Mouse (Mus musculus): ENCODE data around the gene Tnpo2. TPM values are rescaled to one million over a fixed set of nuclear protein-coding genes. Genes with fewer than 3 reads are reported as not detected.
A peak's percentile ranks its signal among the peaks of the same experiment; 100 is the strongest.

Tnpo2 gene
- total RNA-seq, 2 experiments from 2014 or later, result 13.2 to 17.7 TPM

- peak; percentile 95 for ATAC-seq (ENCODE audit: poor library complexity, severe bottlenecking)
These were observed 35.0 kb downstream of the Tnpo2 start, which contains the start of gene Dhps for GRCm38 (mm10) chr8:85071514-85072281. Gene Dhps (plus strand): TSS chr8:85071757.

DNA sequence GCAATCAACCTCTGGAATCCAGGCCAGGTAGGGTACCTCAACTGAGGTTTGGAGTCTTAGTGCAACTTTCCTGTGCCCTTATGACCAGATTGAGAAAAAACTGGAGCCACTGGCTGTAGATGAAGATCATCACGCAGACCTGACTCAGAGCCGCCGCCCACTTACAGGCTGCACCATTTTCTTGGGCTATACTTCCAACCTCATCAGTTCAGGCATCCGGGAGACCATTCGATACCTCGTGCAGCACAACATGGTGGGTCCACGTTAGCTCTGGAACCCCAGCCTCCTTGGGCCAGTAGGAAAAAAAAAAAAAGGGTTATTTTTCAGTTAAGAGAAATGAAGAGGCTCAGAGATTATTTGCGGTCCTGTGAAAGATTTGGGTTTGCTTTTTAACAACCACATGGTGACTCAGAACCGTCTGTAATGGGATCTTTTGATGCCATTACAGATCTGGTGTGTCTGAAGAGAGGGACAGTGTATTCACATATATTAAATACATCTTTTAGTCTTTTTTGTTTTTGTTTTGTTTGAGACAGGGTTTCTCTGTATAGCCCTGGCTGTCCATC, 35.7 kb downstream of the Tnpo2 start:
- no peak for ATAC-seq (ENCODE audit: poor library complexity, severe bottlenecking)

DNA sequence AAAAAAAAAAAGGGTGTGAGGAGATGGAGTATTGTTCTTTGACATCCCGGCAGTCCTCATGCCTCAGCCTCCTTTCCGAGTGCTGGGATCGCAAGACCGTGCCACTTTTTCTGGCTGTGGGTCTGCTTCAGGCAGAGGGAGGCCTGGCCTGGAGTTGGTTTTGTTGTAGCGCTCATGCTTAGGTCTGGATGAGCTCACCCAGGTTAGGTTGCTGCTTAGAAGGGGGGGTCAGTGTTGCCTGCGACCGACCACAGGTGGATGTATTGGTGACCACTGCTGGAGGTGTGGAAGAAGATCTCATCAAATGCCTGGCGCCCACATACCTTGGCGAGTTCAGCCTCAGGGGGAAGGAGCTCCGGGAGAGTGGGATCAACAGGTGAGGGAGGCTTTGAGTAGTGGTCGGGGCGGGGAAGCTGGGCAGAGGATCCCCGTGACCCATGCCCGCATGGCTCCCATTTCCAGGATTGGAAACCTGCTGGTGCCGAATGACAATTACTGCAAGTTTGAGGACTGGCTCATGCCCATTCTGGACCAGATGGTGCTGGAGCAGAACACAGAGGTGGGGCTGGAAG, 36.4 kb downstream of the Tnpo2 start:
- ATAC-seq (ENCODE audit: poor library complexity, severe bottlenecking), result no peak

GRCm38 (mm10) chr8:85074167-85074566, 37.5 kb downstream of the Tnpo2 start:
- no peak for ATAC-seq (ENCODE audit: poor library complexity, severe bottlenecking)

DNA sequence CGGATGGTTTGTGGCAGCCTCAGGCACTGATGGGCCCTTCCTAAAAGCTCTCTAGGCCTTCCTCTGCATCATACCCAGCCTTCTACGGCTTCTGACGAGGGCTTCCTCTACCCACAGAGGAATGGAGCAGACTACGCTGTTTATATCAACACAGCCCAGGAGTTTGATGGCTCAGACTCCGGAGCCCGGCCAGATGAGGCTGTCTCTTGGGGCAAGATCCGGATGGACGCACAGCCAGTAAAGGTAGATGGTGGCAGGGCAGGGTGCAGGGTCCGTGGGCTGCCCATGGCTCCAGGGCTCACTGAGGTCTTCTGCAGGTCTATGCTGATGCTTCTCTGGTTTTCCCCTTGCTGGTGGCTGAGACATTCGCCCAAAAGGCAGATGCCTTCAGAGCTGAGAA, 37.9 kb downstream of the Tnpo2 start:
- ATAC-seq (ENCODE audit: poor library complexity, severe bottlenecking), result no peak

- no peak for ATAC-seq (ENCODE audit: poor library complexity, severe bottlenecking)
These were observed 39.3 kb downstream of the Tnpo2 start for GRCm38 (mm10) chr8:85076001-85076400.

DNA sequence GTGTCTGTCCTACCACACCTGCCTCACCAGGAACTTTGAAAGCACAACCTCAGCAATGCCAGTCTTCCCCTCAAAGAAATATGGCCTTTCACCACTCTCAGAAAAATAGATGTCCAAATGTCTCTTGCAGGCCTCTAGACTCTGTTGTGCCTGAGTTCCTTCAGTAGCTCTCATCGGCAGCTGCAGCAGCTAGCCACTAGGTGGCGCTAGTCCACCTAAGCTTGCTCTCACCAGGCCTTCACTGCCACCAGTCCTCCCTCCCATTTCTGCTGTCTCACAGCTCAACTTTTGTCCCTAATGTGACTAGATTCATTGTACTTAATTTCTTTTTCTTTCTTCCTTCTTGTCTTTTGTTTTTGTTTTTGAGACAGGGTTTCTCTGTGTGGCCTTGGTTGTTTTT, 40.3 kb downstream of the Tnpo2 start:
- ATAC-seq (ENCODE audit: poor library complexity, severe bottlenecking), result peak; percentile 59

DNA sequence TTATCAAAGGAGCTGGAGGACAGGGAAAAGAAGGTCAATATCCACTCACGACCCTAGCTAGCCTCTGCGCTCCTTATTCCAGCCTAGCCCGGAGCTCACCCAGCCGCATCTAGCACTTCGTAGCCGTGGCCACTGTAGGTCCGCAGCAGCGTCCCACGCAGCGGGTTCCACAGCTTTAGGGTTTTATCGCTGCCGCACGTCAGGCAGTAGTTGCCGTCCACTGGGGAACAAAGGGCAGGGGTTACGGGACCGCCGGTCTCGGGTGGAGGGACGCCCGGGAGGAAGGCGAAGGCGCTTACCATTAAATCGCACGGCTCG, 43.5 kb downstream of the Tnpo2 start:
- no peak for ATAC-seq (ENCODE audit: poor library complexity, severe bottlenecking)

DNA sequence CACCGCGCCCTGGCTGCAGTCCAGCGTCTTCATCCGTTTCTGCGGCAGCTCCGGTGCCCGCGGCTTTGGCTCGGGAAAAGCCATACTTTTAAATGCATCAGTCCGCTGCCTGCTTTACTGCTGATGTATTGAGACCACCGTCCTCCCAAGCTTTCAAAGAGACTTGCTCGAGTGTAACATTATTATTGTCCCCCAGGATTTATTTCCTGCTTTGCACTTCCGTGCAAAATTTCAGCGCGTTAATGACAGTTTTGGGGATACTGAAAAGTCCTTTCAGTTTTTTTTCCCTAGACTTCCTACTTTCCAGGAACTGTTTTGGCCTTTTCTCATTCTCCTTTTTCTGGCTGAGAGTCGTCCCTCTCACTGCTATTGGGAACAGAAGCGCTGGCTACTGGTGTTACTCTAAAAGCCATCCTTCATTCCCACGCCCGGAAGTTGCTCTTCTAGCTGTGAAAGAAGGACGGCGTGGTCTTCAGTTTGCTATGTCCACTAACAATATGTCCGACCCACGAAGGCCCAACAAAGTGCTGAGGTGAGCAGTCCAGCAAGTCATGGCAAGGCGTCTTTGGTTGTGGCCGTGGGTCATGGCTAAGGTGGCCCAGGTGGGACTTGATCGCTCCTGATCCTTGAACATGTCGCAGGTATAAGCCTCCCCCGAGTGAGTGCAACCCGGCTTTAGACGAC, 44.0 kb downstream of the Tnpo2 start, which contains the start of gene Wdr83os:
Wdr83os (plus strand) TSS at position 209 of the 684 bp plus-strand sequence.
- ATAC-seq (ENCODE audit: poor library complexity, severe bottlenecking), result peak; percentile 24

DNA sequence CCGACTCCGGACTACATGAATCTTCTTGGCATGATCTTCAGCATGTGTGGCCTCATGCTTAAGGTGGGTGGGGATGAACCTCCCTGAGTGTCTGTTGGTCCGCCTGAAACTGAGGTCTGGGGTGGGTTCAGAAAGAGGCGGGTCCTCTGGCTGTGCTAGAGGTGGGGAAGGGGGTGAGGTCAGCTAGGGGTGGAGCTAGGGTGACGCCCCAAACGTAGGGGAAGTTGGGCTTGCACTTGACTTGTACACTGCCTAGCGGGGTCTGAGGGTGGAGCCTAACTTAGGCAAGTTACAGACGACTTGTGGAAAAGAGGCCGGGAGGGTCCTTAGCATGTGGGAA, 44.5 kb downstream of the Tnpo2 start, which contains the start of gene Wdr83:
Wdr83 (minus strand) TSS at position 91 of the 340 bp plus-strand sequence.
- peak; percentile 60 for ATAC-seq (ENCODE audit: poor library complexity, severe bottlenecking)

GRCm38 (mm10) chr8:85082169-85082568, 45.5 kb downstream of the Tnpo2 start:
- ATAC-seq (ENCODE audit: poor library complexity, severe bottlenecking), result peak; percentile 17

DNA sequence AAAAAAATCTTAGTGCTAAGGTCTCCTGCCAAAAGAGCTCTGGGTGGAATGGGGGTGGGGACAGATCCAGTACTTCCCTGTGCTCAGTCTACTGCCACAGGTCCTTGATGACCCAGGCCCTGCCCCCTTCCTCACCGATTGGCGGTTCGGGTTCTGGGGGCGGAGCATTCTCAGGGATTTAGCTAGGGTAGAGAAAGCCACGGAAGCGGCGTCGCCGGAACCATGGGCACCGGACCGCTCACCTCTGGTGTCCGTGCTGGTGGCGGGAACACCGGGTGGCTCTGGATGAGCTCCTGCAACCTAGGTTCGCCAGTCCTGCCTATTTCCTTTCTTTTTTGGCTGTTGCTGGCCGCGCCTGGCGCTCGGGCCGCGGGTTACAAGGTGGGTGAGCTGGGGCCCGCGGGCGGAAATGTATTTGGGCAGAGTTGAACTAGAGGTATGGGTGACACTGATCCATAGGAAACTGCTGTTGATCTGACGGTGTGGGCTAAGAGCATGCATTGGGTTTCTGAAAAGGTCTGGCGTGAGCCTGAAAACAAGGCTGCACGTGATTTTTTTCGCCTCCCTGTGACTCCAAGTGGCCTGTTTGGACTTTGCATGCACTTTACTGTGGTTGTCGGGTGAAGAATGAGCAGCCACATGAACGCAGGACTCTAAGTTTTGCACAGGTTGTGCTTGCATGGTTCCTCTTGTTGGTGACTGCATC, 46.5 kb downstream of the Tnpo2 start, which contains the start of gene Man2b1:
Man2b1 (plus strand) TSS at position 163 of the 706 bp plus-strand sequence.
- peak; percentile 70 for ATAC-seq (ENCODE audit: poor library complexity, severe bottlenecking)

DNA sequence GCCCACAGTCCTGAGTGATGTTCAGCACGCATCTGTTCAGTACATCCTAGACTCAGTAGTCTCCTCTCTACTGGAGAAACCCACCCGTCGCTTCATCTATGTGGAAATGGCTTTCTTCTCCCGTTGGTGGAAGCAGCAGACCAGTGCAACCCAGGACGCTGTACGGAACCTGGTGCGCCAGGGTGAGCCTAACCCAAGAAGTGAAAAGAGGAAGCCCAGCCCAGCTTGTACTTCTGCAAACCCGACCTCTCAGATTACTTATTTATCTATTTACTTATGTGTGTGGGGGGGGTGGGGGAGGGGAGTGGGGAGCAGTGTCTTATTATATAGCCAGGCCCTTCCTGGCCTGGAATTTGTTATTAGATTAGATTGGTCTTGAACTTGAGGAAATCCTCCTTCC, 47.9 kb downstream of the Tnpo2 start:
- ATAC-seq (ENCODE audit: poor library complexity, severe bottlenecking), result peak; percentile 36

DNA sequence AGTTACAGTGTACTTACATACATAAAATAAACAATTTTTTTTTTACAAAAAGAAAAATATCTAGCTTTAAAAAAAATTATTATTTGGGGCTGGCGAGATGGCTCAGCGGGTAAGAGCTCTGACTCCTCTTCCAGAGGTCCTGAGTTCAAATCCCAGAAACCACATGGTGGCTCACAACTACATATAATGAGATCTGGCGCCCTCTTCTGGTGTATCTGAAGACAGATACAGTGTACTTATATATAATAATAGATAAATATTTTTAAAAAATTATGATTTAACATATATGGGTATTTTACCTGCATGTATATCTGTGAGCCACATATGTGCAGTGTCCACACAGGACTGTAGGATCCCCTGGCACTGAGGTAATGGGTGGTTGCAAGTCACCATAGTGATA, 49.5 kb downstream of the Tnpo2 start:
- ATAC-seq (ENCODE audit: poor library complexity, severe bottlenecking), result no peak

GRCm38 (mm10) chr8:85088771-85089170, 52.1 kb downstream of the Tnpo2 start:
- ATAC-seq (ENCODE audit: poor library complexity, severe bottlenecking), result no peak

- no peak for ATAC-seq (ENCODE audit: poor library complexity, severe bottlenecking)
These were observed 54.1 kb downstream of the Tnpo2 start for GRCm38 (mm10) chr8:85090856-85091255.

DNA sequence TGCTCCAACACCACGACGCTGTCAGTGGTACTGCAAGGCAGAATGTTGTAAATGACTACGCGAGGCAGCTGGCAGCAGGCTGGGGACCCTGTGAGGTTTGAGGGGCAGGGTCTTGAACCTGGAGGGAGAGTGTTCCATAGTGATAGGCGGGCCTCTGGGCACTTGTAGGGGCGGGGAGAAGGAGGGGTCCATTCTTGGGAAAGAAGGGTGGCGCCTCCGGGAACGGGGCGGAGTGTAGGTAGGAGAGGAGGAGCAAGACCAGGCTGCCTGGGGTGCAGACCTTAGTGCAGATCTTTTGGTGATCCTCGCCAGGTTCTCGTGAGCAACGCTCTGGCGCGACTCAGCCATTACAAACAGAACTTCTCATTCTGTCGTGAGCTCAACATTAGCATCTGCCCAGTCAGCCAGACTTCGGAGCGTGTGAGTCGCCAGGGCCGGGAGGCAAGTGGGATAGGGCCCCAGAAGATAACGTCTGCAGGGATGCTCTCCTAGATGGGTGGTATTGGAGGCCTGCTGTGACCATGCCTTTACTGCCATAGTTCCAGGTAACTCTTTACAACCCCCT, 54.9 kb downstream of the Tnpo2 start:
- no peak for ATAC-seq (ENCODE audit: poor library complexity, severe bottlenecking)

- no peak for ATAC-seq (ENCODE audit: poor library complexity, severe bottlenecking)
These were observed 58.3 kb downstream of the Tnpo2 start for GRCm38 (mm10) chr8:85095051-85095450.

DNA sequence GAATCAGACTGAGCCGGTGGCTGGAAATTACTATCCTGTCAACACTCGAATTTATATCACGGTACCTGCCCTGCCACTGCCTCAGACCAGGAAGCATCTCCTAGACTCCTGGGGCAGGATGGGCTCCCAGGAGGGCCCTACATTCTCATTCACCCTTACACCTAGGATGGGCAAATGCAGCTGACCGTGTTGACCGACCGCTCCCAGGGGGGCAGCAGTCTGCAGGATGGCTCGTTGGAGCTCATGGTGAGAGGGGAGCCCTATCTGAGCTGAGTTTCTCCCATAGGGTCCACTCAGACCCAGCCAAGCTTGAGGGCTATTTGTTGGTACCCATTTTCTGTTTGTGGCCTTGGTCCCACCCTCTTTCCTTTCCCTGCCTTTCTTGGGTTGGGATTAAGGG, 58.9 kb downstream of the Tnpo2 start:
- ATAC-seq (ENCODE audit: poor library complexity, severe bottlenecking), result no peak

DNA sequence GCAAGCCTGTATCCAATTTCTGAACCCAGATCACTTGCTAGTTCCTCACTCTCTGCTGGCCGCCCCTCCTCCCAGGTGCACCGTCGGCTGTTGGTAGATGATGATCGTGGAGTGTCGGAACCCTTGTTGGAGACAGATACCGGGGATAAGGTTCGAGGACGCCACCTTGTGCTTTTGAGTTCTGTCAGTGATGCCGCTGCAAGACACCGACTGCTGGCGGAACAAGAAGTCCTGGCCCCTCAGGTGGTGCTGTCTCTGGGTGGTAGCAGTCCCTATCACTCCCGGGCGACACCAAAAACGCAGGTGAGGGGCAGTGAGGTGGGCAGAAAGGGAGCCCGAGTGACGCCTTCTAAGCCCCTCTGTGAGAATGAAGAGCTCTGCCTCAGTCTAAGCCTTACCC, 59.5 kb downstream of the Tnpo2 start:
- no peak for ATAC-seq (ENCODE audit: poor library complexity, severe bottlenecking)

GRCm38 (mm10) chr8:85096850-85097249, 60.1 kb downstream of the Tnpo2 start:
- ATAC-seq (ENCODE audit: poor library complexity, severe bottlenecking), result no peak

Measured in megakaryocyte, adult 5-6 weeks (primary cell).